Mouse (Mus musculus) right cerebral cortex, adult 2 months (tissue): ENCODE data around the gene Zfp985.
"Not testable (repeated sequence)": the region's sequence is repeated elsewhere in the genome, so short reads cannot be mapped to it uniquely, and the experiment has no call there.

Source experiments
- DNase-seq, 2 experiments: peaks; one replicate each; pipeline ENCODE4 v3.0.0; 2021 to 2022; ENCODE audit warnings: low spot score in 2 of 2

The Zfp985 gene

GRCm38 (mm10) chr4:147603806-147604205 is 50.7 kb downstream of the Zfp985 start:
- no peak for DNase-seq

- no peak for DNase-seq
Observed at GRCm38 (mm10) chr4:147605521-147605920, 52.4 kb downstream of the Zfp985 start.

GRCm38 (mm10) chr4:147606511-147606910 is 53.4 kb downstream of the Zfp985 start:
- not testable (repeated sequence) for DNase-seq

- DNase-seq: not testable (repeated sequence)
Observed at GRCm38 (mm10) chr4:147633818-147634262, 80.8 kb downstream of the Zfp985 start.
